Mouse (Mus musculus) effector memory CD4-positive, alpha-beta T cell, adult 5 months (primary cell): ENCODE data around the gene Nr2c1. TPM values are rescaled to one million over a fixed set of nuclear protein-coding genes. Genes with fewer than 3 reads are reported as not detected.

Experiments
- polyA plus RNA-seq: library from polyadenylated mRNA; unstranded; fragments of 100-300 nt; shearing (Covaris generic); gene quantifications from one replicate; pipeline ENCODE4 v1.2.1, GENCODE M21; 2017

Nr2c1 gene
- 4.5 TPM for polyA plus RNA-seq

GRCm38 (mm10) chr10:94147756-94148531 is at the start of gene Nr2c1:
Gene Nr2c1 (plus strand): TSS chr10:94148023.

GRCm38 (mm10) chr10:94198482-94199405 is 50.9 kb downstream of the Nr2c1 start, which contains the start of gene Ndufa12:
Gene Ndufa12 (plus strand): TSS chr10:94198720.

Other genes starting within 250 kb of the Nr2c1 start
- gene Vezt, start 112.2 kb upstream of the Nr2c1 start, polyA plus RNA-seq = 8.4 TPM
- 4.4 TPM for gene Fgd6, start 112.0 kb upstream of the Nr2c1 start, polyA plus RNA-seq
- gene Ndufa12, start 50.7 kb downstream of the Nr2c1 start, polyA plus RNA-seq = 72.4 TPM
- not detected for gene Gm4792, start 150.7 kb downstream of the Nr2c1 start, polyA plus RNA-seq
- gene Tmcc3, start 163.9 kb downstream of the Nr2c1 start, polyA plus RNA-seq = 1.2 TPM